Comparison of ENCODE assay signal across 25 mouse cellular contexts in the genomic region with DNA sequence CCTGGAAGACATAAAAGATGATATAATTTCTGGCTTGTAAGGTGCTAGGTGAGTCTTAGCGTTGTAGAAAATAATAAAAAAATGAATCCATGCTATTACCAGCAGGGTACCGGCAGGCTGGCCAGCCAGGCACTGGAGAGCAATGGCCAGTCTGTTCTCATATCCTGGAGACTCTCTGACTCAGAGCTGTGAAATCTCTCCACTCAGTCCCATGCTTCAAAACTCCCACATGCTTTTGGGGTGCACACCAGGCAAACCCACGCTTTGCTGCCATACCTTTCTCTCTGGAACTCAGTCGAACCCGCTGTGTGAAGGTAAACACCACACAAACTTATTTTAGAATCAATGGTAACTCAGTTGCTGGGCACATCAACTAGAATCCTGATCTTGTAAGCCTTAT.
"Had no signal": no experiment of that assay in that cellular context is flagged by ENCODE, and none has a peak within 500 bp of the region (broad histone marks: within the 10 kb centered on the region; RNA-seq: fewer than 3 reads in every experiment).

No protein-coding gene starts in this region.

- H3K27me3 ChIP-seq: heart, embryonic 12.5 days; hindbrain, embryonic 12.5 days; intestine, embryonic 15.5 days; limb, embryonic 12.5 days; liver, embryonic 13.5 days had no signal

- H3K4me2 ChIP-seq: heart, embryonic 12.5 days; hindbrain, embryonic 12.5 days; hindbrain, embryonic 14.5 days; intestine, embryonic 15.5 days; limb, embryonic 12.5 days; liver, embryonic 11.5 days; liver, embryonic 13.5 days had no signal

- H3K4me1 ChIP-seq: heart, embryonic 10.5 days; heart, embryonic 12.5 days; hindbrain, embryonic 10.5 days; hindbrain, embryonic 12.5 days; intestine, embryonic 15.5 days; limb, embryonic 10.5 days; limb, embryonic 12.5 days; liver, embryonic 13.5 days had no signal

- H3K4me3 ChIP-seq: heart, embryonic 10.5 days; heart, embryonic 12.5 days; hindbrain, embryonic 10.5 days; hindbrain, embryonic 12.5 days; intestine, embryonic 15.5 days; layer of hippocampus, adult 2 months; left cerebral cortex, adult 2 months; limb, embryonic 10.5 days; limb, embryonic 12.5 days; liver, embryonic 13.5 days had no signal

- H3K36me3 ChIP-seq: heart, embryonic 10.5 days; heart, embryonic 12.5 days; hindbrain, embryonic 10.5 days; hindbrain, embryonic 12.5 days; intestine, embryonic 15.5 days; limb, embryonic 10.5 days; limb, embryonic 12.5 days; liver, embryonic 13.5 days had no signal

- H3K27ac ChIP-seq: heart, embryonic 10.5 days; hindbrain, embryonic 10.5 days; hindbrain, embryonic 12.5 days; hindbrain, embryonic 14.5 days; intestine, embryonic 15.5 days; layer of hippocampus, adult 2 months; left cerebral cortex, adult 2 months; limb, embryonic 10.5 days; limb, embryonic 12.5 days; liver, embryonic 13.5 days had no signal

- ATAC-seq: hindbrain, embryonic 16.5 days; inflammation-experienced regulatory T-cells, adult 6 months; intestine, embryonic 15.5 days; intestine, postnatal 0 days had no signal

- H3K9me3 ChIP-seq: heart, embryonic 10.5 days; heart, embryonic 12.5 days; hindbrain, embryonic 10.5 days; hindbrain, embryonic 12.5 days; intestine, embryonic 15.5 days; limb, embryonic 10.5 days; liver, embryonic 13.5 days had no signal

- DNase-seq: gastrocnemius, postnatal 14 days; heart, adult 18-20 months; heart, postnatal 10 days; heart, postnatal 4 days; kidney, adult 18-20 months; kidney, adult 8-10 months; kidney, postnatal 10 days; kidney, postnatal 25 days; kidney, postnatal 4 days; liver; liver, embryonic 13.5 days had no signal

- H3K9ac ChIP-seq: heart, embryonic 12.5 days; hindbrain, embryonic 12.5 days; hindbrain, embryonic 14.5 days; intestine, embryonic 15.5 days; limb, embryonic 12.5 days; liver, embryonic 13.5 days had no signal
